Mouse (Mus musculus) testis, adult 2 months (tissue): ENCODE results near the gene Hdac9.

Experiments
- CTCF ChIP-seq: fragments of 200-500 bp; IDR thresholded peaks from 2 replicates; pipeline ENCODE4 v1.5.1; 2012; ENCODE audit warnings: low read depth, mild to moderate bottlenecking, inconsistent platforms, low read length, moderate library complexity; ENCODE audit not compliant: control insufficient read depth, insufficient read depth, insufficient replicate concordance
- POLR2A ChIP-seq: fragments of 200-500 bp; IDR thresholded peaks from 2 replicates; pipeline ENCODE4 v1.6.1; 2012; ENCODE audit warnings: low read depth, mild to moderate bottlenecking, inconsistent platforms, low read length, moderate library complexity; ENCODE audit not compliant: control insufficient read depth

- no peak for TF ChIP-seq CTCF
- no peak for TF ChIP-seq POLR2A
Observed at GRCm38 (mm10) chr12:34614796-34615195, 302.1 kb downstream of the Hdac9 start.
